Mouse (Mus musculus) olfactory bulb, adult 2 months (tissue): ENCODE data around the gene Basp1. TPM values are rescaled to one million over a fixed set of nuclear protein-coding genes. Genes with fewer than 3 reads are reported as not detected.

ENCODE experiments used
- H3K27ac ChIP-seq: fragments of 200-500 bp; 2 replicates; pipeline ENCODE4 v1.5.1; 2012; ENCODE audit warnings: low read depth, low read length; ENCODE audit not compliant: insufficient read depth
- H3K4me1 ChIP-seq: fragments of 200-500 bp; 2 replicates; pipeline ENCODE4 v1.6.1; 2012; ENCODE audit warnings: low read length; ENCODE audit not compliant: control insufficient read depth, insufficient read depth
- H3K4me3 ChIP-seq: fragments of 200-500 bp; 2 replicates; pipeline ENCODE4 v1.5.1; 2012; ENCODE audit warnings: mild to moderate bottlenecking, low read depth, low read length, moderate library complexity; ENCODE audit not compliant: insufficient read depth
- CTCF ChIP-seq: fragments of 200-500 bp; IDR thresholded peaks from 2 replicates; pipeline ENCODE4 v1.5.1; 2012; ENCODE audit warnings: low read depth, mild to moderate bottlenecking, low read length, moderate library complexity; ENCODE audit not compliant: insufficient read depth
- POLR2A ChIP-seq: fragments of 200-500 bp; IDR thresholded peaks from 2 replicates; pipeline ENCODE4 v1.6.1; 2012; ENCODE audit warnings: mild to moderate bottlenecking, low read depth, low read length, moderate library complexity; ENCODE audit not compliant: insufficient read depth
- WGBS: fragments of 180-500 bp; shearing (Covaris S2); methylation state at CpG from one replicate; pipeline ENCODE4 v1.1.7; 2018; 5-methylcytosine and 5-hydroxymethylcytosine counted together
- polyA plus RNA-seq: library from polyadenylated mRNA; stranded (reverse); fragments of >200 nt; gene quantifications from 2 replicates; pipeline ENCODE4 v1.2.4, GENCODE M21; 2012; ENCODE audit warnings: low replicate concordance; ENCODE audit not compliant: missing spikeins, insufficient read depth, insufficient read length

The Basp1 gene
- polyA plus RNA-seq, 1 experiment, result not detected

DNA sequence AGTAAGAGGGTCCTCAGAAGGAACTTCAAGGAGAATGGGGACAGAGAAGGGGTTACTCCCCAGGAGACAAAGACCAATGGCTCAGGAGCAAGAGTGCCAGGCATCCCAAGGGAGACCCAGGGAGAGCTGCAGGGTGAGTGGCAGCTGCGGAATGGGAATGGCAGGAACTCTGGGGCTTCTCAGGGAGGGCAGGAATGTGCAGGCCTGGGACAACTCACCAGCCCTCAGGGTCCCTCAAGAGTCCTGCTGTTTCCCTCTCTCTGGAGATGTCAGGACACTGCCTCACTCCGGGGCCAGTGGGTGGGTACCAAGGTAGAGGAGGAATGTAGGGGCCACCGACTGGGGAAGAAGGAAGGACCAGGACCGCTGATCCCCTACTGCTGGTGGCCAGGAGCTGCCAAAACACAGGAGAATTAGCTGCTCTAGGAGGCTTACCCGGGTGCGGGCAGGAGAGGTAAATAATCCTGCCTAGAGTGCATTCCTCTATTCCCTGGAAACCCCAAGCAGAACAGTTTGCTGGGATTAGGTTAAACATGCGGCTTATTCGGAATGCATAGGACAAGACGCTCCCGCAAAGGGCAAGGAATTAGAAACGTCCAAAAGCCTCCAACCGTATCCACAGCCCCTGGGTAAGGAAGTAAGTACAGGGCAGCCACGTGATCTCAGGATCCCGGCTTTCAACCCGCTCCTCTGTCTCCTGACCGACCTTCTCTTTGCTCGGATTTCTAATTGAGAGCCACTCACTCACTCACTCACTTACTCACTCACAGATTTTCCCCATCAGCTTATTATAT lies 32.0 kb upstream of the Basp1 start:
- H3K4me3 ChIP-seq, result no peak overlapping the region
- WGBS, result 22% methylated on average over 17 of the region's 17 CpGs
- peaks cover 3% of the 10 kb centered on the region; the same call in 1 of the 2 replicates for H3K4me1 ChIP-seq
- H3K27ac ChIP-seq, result no peak overlapping the region
- TF ChIP-seq CTCF (no peak), POLR2A (no peak)

DNA sequence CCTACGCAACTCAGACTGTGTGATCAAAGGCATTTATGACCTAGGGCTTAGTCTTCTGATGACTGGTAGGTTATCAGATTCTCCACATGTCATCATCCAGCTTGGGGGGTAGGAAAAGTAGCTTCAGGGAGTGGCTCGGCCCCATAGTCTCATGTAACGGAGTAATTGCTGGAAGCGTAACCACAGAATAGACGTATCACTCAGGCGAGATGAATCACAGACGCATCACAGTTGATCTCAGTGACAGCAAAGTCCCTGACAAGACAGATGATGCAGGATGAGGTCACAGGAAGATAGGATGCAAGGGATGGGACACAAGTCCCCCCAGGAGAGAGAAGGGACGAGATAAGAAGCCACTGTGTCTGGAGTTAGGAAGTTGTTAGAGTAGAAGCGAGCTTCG lies 30.6 kb upstream of the Basp1 start:
- WGBS, result 96% methylated on average over 10 of the region's 10 CpGs
- Histone ChIP-seq H3K4me3 (no peak overlapping the region), H3K27ac (no peak overlapping the region), H3K4me1 (peaks cover 3% of the 10 kb centered on the region; the same call in 1 of the 2 replicates)
- TF ChIP-seq POLR2A, result no peak
- TF ChIP-seq CTCF, result no peak

DNA sequence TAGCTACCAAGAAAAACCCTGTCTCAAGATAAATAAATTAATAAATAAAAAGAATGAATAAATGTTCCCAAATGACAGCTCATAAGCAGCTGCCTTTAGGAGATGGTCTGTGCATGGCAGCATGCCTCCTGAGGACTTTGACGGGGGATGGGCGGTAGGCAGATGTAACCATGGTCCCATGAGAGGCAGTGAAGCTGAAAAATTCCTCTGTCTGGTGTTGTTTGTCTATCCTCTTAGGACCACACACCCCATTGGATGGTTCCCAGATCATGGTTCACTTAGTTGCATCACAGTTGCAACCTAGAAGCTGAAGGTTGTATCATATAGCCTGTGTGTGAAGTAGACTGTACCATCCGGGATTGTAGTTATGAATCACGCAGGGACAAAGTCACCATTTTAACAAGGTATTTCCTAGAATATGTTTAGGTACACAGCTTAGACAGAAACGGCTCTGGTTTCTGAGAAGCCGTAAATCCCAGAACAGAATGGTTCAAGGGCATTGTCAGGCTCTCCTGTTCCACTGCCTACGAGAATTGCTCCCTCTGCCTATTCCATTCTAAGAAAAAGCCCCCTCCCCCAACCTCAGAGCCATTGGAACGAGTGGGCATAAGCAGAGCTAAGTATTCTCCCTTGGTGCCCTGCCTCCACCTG lies 29.7 kb upstream of the Basp1 start:
- Histone ChIP-seq H3K4me1 (peaks cover 3% of the 10 kb centered on the region; the same call in 1 of the 2 replicates), H3K4me3 (no peak overlapping the region), H3K27ac (no peak overlapping the region)
- TF ChIP-seq POLR2A (no peak), CTCF (no peak)
- 88% methylated on average over 8 of the region's 8 CpGs for WGBS

DNA sequence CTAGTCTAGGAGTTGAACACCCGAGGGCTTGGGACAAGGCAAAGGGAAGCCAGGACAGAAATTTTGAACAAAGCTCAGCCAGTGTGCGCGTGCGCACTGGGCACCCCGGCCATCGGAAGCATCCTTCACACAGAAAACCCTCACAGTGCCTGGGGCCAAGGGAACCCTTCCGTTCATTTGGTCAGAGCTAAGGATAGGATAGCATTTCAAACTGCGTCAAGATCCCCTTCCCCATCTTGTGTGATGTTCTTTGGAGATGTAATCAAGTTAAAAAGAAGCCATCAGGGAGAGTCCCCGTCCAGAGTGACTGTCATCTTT lies 28.3 kb upstream of the Basp1 start:
- TF ChIP-seq CTCF (no peak), POLR2A (no peak)
- Histone ChIP-seq H3K4me3 (no peak overlapping the region), H3K27ac (no peak overlapping the region), H3K4me1 (peaks cover 3% of the 10 kb centered on the region; the same call in 1 of the 2 replicates)
- 81% methylated on average over 9 of the region's 9 CpGs for WGBS

DNA sequence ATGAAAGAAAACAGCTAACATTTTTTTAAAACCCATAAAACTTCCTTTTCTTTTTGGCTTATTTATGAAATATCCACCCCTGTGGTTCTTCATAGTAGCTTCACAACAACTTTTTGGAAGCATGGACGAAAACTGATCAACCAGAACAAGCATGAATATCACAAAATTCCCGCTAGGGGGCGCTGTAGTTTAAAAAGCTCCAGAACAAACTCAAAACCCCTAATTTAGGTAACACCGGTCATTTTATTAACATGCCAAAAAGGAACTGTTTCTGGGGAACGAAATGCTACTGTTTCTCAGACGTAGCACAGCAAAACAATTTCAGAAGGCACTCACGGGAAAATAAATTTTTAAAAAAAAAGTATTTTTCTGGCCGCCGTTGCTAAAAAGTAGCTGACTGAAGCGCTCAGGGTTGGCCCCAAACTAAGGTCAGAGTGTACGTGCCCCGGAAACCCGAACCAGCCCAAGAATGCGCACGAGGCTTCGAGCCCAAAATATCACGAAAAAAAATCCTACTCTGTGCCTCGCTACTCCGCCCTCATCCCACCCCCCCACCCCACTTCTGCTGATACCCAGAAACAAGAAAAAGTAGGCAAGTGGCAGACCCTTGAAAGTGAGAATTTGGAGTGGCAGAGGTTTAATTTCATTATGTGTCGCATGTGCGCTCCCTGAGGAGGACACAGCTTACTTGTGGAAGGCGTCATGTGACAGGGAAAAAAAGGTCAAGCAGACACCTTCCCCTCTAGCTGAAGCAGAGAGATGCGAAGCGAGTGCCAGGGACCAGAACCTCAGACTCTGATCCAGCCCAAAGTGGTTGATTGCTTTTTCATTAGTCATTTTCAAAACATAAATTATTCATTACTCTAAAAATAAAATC lies 27.7 kb upstream of the Basp1 start:
- TF ChIP-seq CTCF (no peak), POLR2A (no peak)
- WGBS, result 25% methylated on average over 24 of the region's 24 CpGs
- H3K4me3 ChIP-seq, result no peak overlapping the region
- H3K27ac ChIP-seq, result no peak overlapping the region
- peaks cover 3% of the 10 kb centered on the region; the same call in 1 of the 2 replicates for H3K4me1 ChIP-seq

DNA sequence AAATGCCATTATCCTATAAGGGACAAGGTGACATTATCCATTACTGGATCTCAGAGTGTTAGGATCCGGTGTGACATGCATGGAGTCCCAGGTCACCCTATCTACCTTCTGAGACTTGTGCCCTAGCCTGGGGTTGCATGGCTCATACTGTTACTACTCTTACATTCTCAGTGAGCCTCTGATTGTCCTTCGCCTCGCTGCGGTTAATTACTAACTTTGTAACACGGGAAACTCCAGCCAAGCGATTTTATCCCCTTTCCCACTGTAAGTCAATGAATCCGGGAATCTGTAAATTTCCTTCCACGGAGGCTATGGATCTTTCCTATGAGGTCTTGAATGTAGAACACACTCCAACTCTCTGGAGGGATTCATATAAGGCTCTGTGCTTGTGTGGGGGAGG lies 26.8 kb upstream of the Basp1 start:
- no peak overlapping the region for H3K4me3 ChIP-seq
- WGBS, result 80% methylated on average over 8 of the region's 8 CpGs
- H3K27ac ChIP-seq, result no peak overlapping the region
- TF ChIP-seq CTCF (no peak), POLR2A (no peak)
- no peaks in the 10 kb centered on the region for H3K4me1 ChIP-seq

DNA sequence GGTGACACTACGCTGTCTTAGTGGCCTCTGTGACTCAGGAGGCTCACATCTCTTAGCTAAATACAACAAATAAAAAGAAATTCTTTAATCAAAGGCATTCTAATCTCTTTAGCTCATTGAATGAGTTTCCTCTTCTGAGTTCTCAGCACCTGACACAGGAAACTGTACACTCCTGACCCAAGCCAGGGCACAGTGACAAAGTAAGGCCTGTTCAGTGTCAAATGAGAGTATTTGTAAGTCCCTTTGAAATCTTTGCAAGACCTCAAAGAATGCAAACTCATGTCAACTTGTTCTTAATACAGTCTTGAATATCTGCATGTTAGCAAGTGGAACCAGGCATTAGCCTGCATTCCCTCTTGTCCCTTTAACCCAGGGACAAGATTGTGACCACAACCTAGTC lies 18.8 kb upstream of the Basp1 start:
- TF ChIP-seq CTCF, result no peak
- no peak for TF ChIP-seq POLR2A
- WGBS, result 93% methylated on average over 1 of the region's 1 CpGs

DNA sequence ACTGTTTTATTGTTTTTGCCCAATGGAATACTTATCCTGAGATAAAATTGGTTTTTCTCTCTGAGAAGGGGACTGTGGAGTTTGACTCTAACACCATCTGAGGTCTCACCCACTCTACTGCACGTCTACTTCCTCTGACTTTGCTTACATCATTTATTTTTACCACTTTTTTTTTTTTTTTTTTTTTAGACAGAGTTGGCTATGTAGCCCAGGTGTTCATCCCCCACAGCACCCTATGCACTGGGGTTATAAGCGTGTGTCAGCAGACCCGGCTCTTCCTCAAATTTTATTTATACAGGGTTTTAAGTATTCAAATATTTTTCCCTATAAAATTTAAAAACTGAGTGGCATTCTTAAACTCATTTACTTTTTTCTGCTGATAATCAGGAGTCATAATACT lies 16.6 kb upstream of the Basp1 start:
- H3K27ac ChIP-seq, result no peak overlapping the region
- no peak overlapping the region for H3K4me3 ChIP-seq
- TF ChIP-seq POLR2A (no peak), CTCF (no peak)
- no peaks in the 10 kb centered on the region for H3K4me1 ChIP-seq
- 83% methylated on average over 3 of the region's 3 CpGs for WGBS

More for the DNA sequence above, 18.8 kb upstream of the Basp1 start:
- no peak overlapping the region for H3K4me3 ChIP-seq
- H3K27ac ChIP-seq, result no peak overlapping the region
- H3K4me1 ChIP-seq, result no peaks in the 10 kb centered on the region
